Mouse (Mus musculus) thymus, adult 2 months (tissue): ENCODE measurements around the gene Spon1.

Source experiments
- CTCF ChIP-seq: fragments of 200-500 bp; IDR thresholded peaks from 2 replicates; pipeline ENCODE4 v1.5.1; 2012; ENCODE audit warnings: mild to moderate bottlenecking, control low read depth, low read length, moderate library complexity, borderline replicate concordance; ENCODE audit not compliant: control insufficient read depth, poor library complexity, insufficient read depth; ENCODE audit errors: extremely low read depth
- POLR2A ChIP-seq: fragments of 200-500 bp; IDR thresholded peaks from 2 replicates; pipeline ENCODE4 v1.6.1; 2012; ENCODE audit warnings: mild to moderate bottlenecking, low read length, control low read depth, moderate library complexity; ENCODE audit not compliant: control insufficient read depth, poor library complexity, insufficient read depth; ENCODE audit errors: extremely low read depth

- TF ChIP-seq POLR2A (no peak), CTCF (no peak)
These were observed 137.5 kb downstream of the Spon1 start for GRCm38 (mm10) chr7:113903127-113903827.
